Mouse (Mus musculus) heart, postnatal 36 days (tissue): ENCODE measurements at regions not wholly inside any gene's neighbourhood (a gene's known extent, or its start where the extent isn't known, plus 50 kb on each side); places are given as distances from the start of the nearest gene placed in this dataset.

Source experiments
- DNase-seq, 2 experiments: peaks; one replicate each; pipeline ENCODE4 v3.0.0; 2021 to 2022
- intact Hi-C: fragments of 180-260 bp; cut with DNase I; formaldehyde crosslinking; loops from one replicate; pipeline ENCODE4 v1.15.1; 2025

- no peak for DNase-seq
- intact Hi-C loops = loop anchor here (1.0 to 5.0 kb wide), 4 partner anchors 37 to 247 kb away; no protein-coding TSS in a partner anchor
Observed at GRCm38 (mm10) chr14:60524869-60525268, 108.9 kb upstream of the Spata13 start.

GRCm38 (mm10) chr14:60525284-60525962 lies 108.4 kb upstream of the Spata13 start:
- DNase-seq = peak; percentile 68 to 69
- intact Hi-C loops = loop anchor here (1.0 to 5.0 kb wide), 4 partner anchors 37 to 247 kb away; no protein-coding TSS in a partner anchor

- DNase-seq = no peak
- intact Hi-C loops = loop anchor here (1.0 to 5.0 kb wide), 4 partner anchors 36 to 246 kb away; no protein-coding TSS in a partner anchor
Observed at GRCm38 (mm10) chr14:60525979-60526378, 107.8 kb upstream of the Spata13 start.

GRCm38 (mm10) chr14:60526832-60527231 lies 107.0 kb upstream of the Spata13 start:
- intact Hi-C loops = loop anchor here (5.0 kb wide), 3 partner anchors 35 to 245 kb away; no protein-coding TSS in a partner anchor
- DNase-seq = no peak

- DNase-seq = peak in 1 of 2 experiments; percentile 21
- intact Hi-C loops = loop anchor here (5.0 kb wide), 3 partner anchors 34 to 244 kb away; no protein-coding TSS in a partner anchor
Observed at GRCm38 (mm10) chr14:60527951-60528350, 105.8 kb upstream of the Spata13 start.

GRCm38 (mm10) chr14:60528520-60528919 lies 105.3 kb upstream of the Spata13 start:
- intact Hi-C loops = loop anchor here (5.0 kb wide), 3 partner anchors 34 to 244 kb away; no protein-coding TSS in a partner anchor
- no peak for DNase-seq

GRCm38 (mm10) chr14:60529022-60529421 lies 104.8 kb upstream of the Spata13 start:
- intact Hi-C loops = loop anchor here (5.0 kb wide), 3 partner anchors 33 to 243 kb away; no protein-coding TSS in a partner anchor
- peak; percentile 51 to 55 for DNase-seq

GRCm38 (mm10) chr14:60529646-60530347 lies 104.0 kb upstream of the Spata13 start:
- intact Hi-C loops = loop anchor here (2.0 to 5.0 kb wide), 4 partner anchors 33 to 243 kb away; no protein-coding TSS in a partner anchor
- DNase-seq = no peak

- peak in 1 of 2 experiments; percentile 15 for DNase-seq
- intact Hi-C loops = loop anchor here (2.0 kb wide), 1 partner anchor 62 kb away; no protein-coding TSS in a partner anchor
Observed at GRCm38 (mm10) chr14:60530348-60530711, 103.5 kb upstream of the Spata13 start.

GRCm38 (mm10) chr14:60530973-60531372 lies 102.8 kb upstream of the Spata13 start:
- no peak for DNase-seq
- intact Hi-C loops = loop anchor here (2.0 kb wide), 1 partner anchor 62 kb away; no protein-coding TSS in a partner anchor

GRCm38 (mm10) chr14:60531766-60532165 lies 102.0 kb upstream of the Spata13 start:
- intact Hi-C loops = loop anchor here (2.0 kb wide), 1 partner anchor 61 kb away; no protein-coding TSS in a partner anchor

GRCm38 (mm10) chr14:60533452-60534224 lies 100.2 kb upstream of the Spata13 start:
- DNase-seq = no peak
- intact Hi-C loops = no loop called here

More at GRCm38 (mm10) chr14:60531766-60532165, 102.0 kb upstream of the Spata13 start:
- DNase-seq = no peak

GRCm38 (mm10) chr14:60539040-60539439 lies 94.8 kb upstream of the Spata13 start:
- DNase-seq = no peak
- intact Hi-C loops = no loop called here

- intact Hi-C loops = no loop called here
- no peak for DNase-seq
Observed at GRCm38 (mm10) chr14:60540111-60540510, 93.7 kb upstream of the Spata13 start.

GRCm38 (mm10) chr14:60541596-60541995 lies 92.2 kb upstream of the Spata13 start:
- no peak for DNase-seq
- intact Hi-C loops = no loop called here

- intact Hi-C loops = no loop called here
- DNase-seq = no peak
Observed at GRCm38 (mm10) chr14:60544767-60545166, 89.0 kb upstream of the Spata13 start.

GRCm38 (mm10) chr14:60554222-60554740 lies 79.5 kb upstream of the Spata13 start:
- intact Hi-C loops = no loop called here
- DNase-seq = no peak

GRCm38 (mm10) chr14:60556541-60556940 lies 77.3 kb upstream of the Spata13 start:
- intact Hi-C loops = loop anchor here (5.0 kb wide), 2 partner anchors 36 to 81 kb away; no protein-coding TSS in a partner anchor
- DNase-seq = no peak

GRCm38 (mm10) chr14:60557020-60557419 lies 76.8 kb upstream of the Spata13 start:
- DNase-seq = no peak
- intact Hi-C loops = loop anchor here (5.0 kb wide), 2 partner anchors 35 to 80 kb away; no protein-coding TSS in a partner anchor

- intact Hi-C loops = loop anchor here (5.0 kb wide), 2 partner anchors 33 to 78 kb away; no protein-coding TSS in a partner anchor
- DNase-seq = no peak
Observed at GRCm38 (mm10) chr14:60559376-60559775, 74.4 kb upstream of the Spata13 start.
